ENCODE assay signal across 18 mouse cellular contexts in genomic region chr7:99214621-99215185, GRCm38 (mm10). TPM values are rescaled to one million over a fixed set of nuclear protein-coding genes. Genes with fewer than 3 reads are reported as not detected.
DNase-seq lines count a peak whose midpoint lies in the region; ATAC-seq and TF ChIP-seq lines count a peak whose summit lies in the region.
"Had no signal": no experiment of that assay in that cellular context is flagged by ENCODE, and none has a peak within 500 bp of the region (broad histone marks: within the 10 kb centered on the region; RNA-seq: fewer than 3 reads in every experiment).

No protein-coding gene starts in this region.

- H3K4me3 ChIP-seq in kidney, adult 2 months (ENCODE audit: insufficient read depth, low read depth, low read length) = no peak overlapping the region
- no peak overlapping the region for H3K4me3 ChIP-seq in kidney, embryonic 15.5 days (replicated peaks)
- peak overlapping the region; percentile 12; the same call in 1 of the 2 replicates for H3K4me3 ChIP-seq in small intestine, adult 2 months (ENCODE audit: low read depth, low read length)
- H3K4me3 ChIP-seq: limb, embryonic 15.5 days had no signal

- no peak overlapping the region for H3K4me2 ChIP-seq in kidney, embryonic 15.5 days
- H3K4me2 ChIP-seq: limb, embryonic 15.5 days; lung, embryonic 14.5 days had no signal

- no peaks in the 10 kb centered on the region for H3K27me3 ChIP-seq in kidney, adult 2 months (replicated peaks; ENCODE audit: control insufficient read depth, insufficient read depth, low read length)
- no peaks in the 10 kb centered on the region for H3K27me3 ChIP-seq in kidney, embryonic 15.5 days
- no peaks in the 10 kb centered on the region for H3K27me3 ChIP-seq in small intestine, adult 2 months (ENCODE audit: control insufficient read depth, insufficient read depth, low read length)
- H3K27me3 ChIP-seq: limb, embryonic 15.5 days had no signal

- no peak for TF ChIP-seq CTCF in kidney, adult 2 months (conservative IDR thresholded peaks at IDR 0.05; ENCODE audit: insufficient read depth, insufficient read length, low read depth, low read length)
- TF ChIP-seq CTCF in small intestine, adult 2 months (IDR thresholded peaks at IDR 0.05; ENCODE audit: extremely low read depth, insufficient read length, insufficient replicate concordance, low read depth, low read length) = no peak

- no peaks in the 10 kb centered on the region for H3K36me3 ChIP-seq in kidney, adult 2 months (ENCODE audit: control insufficient read depth, insufficient read depth, low read length)
- H3K36me3 ChIP-seq in kidney, embryonic 15.5 days = no peaks in the 10 kb centered on the region
- H3K36me3 ChIP-seq in small intestine, adult 2 months (ENCODE audit: control insufficient read depth, insufficient read depth, low read length) = peaks cover 12% of the 10 kb centered on the region
- H3K36me3 ChIP-seq: limb, embryonic 15.5 days had no signal

- ATAC-seq in kidney, embryonic 15.5 days (replicated peaks; ENCODE audit: low FRiP score) = no peak
- peak; percentile 47; the same call in 1 of the 2 replicates for ATAC-seq in erythroblast, adult 5-6 weeks (replicated peaks; ENCODE audit: low FRiP score, poor library complexity, severe bottlenecking)
- ATAC-seq: activated CD4-positive, CD25-positive, alpha-beta regulatory T cell, adult 4 months; forebrain, embryonic 16.5 days; hindbrain, embryonic 16.5 days had no signal

- TF ChIP-seq POLR2A in kidney, adult 2 months (IDR thresholded peaks at IDR 0.05; ENCODE audit: low read depth, low read length) = no peak
- 0 out of 2 replicates have a peak, but pooled peaks have one; percentile 15 for TF ChIP-seq POLR2A in small intestine, adult 2 months (IDR thresholded peaks at IDR 0.05; ENCODE audit: low read depth, low read length)

- no peak overlapping the region; the same call in 1 of the 2 replicates for H3K27ac ChIP-seq in kidney, adult 2 months (ENCODE audit: insufficient read depth, low read depth, low read length)
- H3K27ac ChIP-seq in kidney, embryonic 15.5 days = no peak overlapping the region
- peak overlapping the region; percentile 96 for H3K27ac ChIP-seq in small intestine, adult 2 months (ENCODE audit: insufficient read depth, low read depth, low read length)
- H3K27ac ChIP-seq: limb, embryonic 15.5 days had no signal

- H3K9ac ChIP-seq in kidney, embryonic 15.5 days = no peak overlapping the region
- H3K9ac ChIP-seq: limb, embryonic 15.5 days; lung, embryonic 14.5 days had no signal

- 59% methylated on average over 10 of the region's 10 CpGs for WGBS in kidney, adult 2 months
- WGBS in kidney, embryonic 15.5 days = 79% methylated on average over 10 of the region's 10 CpGs
- 42% methylated on average over 10 of the region's 10 CpGs for WGBS in small intestine, adult 2 months

- peak; percentile 80 for DNase-seq in kidney, adult 2 months
- DNase-seq in kidney, adult 9 months = peak; percentile 82
- DNase-seq in right cerebral cortex, postnatal 14 days = no peak
- DNase-seq in lung, postnatal 4 days = no peak
- DNase-seq: cerebellum, postnatal 10 days; embryo, embryonic 11 days; thymus, postnatal 14 days had no signal

- peaks cover 11% of the 10 kb centered on the region; the same call in 1 of the 2 replicates for H3K4me1 ChIP-seq in kidney, adult 2 months (ENCODE audit: control insufficient read depth, insufficient read depth, low read length)
- H3K4me1 ChIP-seq in kidney, embryonic 15.5 days = peaks cover 3% of the 10 kb centered on the region; the same call in 1 of the 2 replicates
- peaks cover 37% of the 10 kb centered on the region for H3K4me1 ChIP-seq in small intestine, adult 2 months (ENCODE audit: control insufficient read depth, insufficient read depth, insufficient read length, low read length)

- H3K9me3 ChIP-seq in kidney, embryonic 15.5 days (replicated peaks) = no peaks in the 10 kb centered on the region
- H3K9me3 ChIP-seq: limb, embryonic 15.5 days had no signal

RNA-seq across cellular contexts. Expression of gene Mogat2, which starts 23.7 kb away (rescaled TPM):
- polyA plus RNA-seq in kidney, adult 2 months (2012; rRNA removed) = 29.6 and 29.7 TPM in 2 replicates
- 6.6 and 7.7 TPM in 2 replicates for polyA plus RNA-seq in kidney, embryonic 15.5 days (2015; fragmentation: Nextera tagmentation; extraction: Ambion mirVana)
- 1.7 and 8.2 TPM in 2 replicates for total RNA-seq in erythroblast, adult 5-6 weeks (2015; ENCODE audit: low replicate concordance)
- total RNA-seq in erythroblast, adult 5-6 weeks (2017; ENCODE audit: low replicate concordance) = 3.0 and 3.6 TPM in 2 replicates
- 377 and 652 TPM in 2 replicates for polyA plus RNA-seq in small intestine, adult 2 months (2012; rRNA removed)
- total RNA-seq: gastrocnemius, postnatal 36 days; heart, postnatal 14 days; layer of hippocampus, adult 8-10 months had no signal
- polyA plus RNA-seq: activated CD4-positive, CD25-positive, alpha-beta regulatory T cell, adult 4 months had no signal

RNA-seq across cellular contexts. Expression of gene Dgat2, which starts 32.2 kb away (rescaled TPM):
- polyA plus RNA-seq in kidney, adult 2 months (2012; rRNA removed) = 286 and 363 TPM in 2 replicates
- 29.0 and 31.2 TPM in 2 replicates for polyA plus RNA-seq in kidney, embryonic 15.5 days (2015; fragmentation: Nextera tagmentation; extraction: Ambion mirVana)
- 4.2 and 7.7 TPM in 2 replicates for total RNA-seq in erythroblast, adult 5-6 weeks (2015; ENCODE audit: low replicate concordance)
- 5.3 and 7.1 TPM in 2 replicates for total RNA-seq in erythroblast, adult 5-6 weeks (2017; ENCODE audit: low replicate concordance)
- polyA plus RNA-seq in small intestine, adult 2 months (2012; rRNA removed) = 159 and 234 TPM in 2 replicates

RNA-seq across cellular contexts. Expression of gene Map6, which starts 52.5 kb away (rescaled TPM):
- 1.8 and 2.4 TPM in 2 replicates for polyA plus RNA-seq in kidney, adult 2 months (2012; rRNA removed)
- polyA plus RNA-seq in kidney, embryonic 15.5 days (2015; fragmentation: Nextera tagmentation; extraction: Ambion mirVana) = 2.1 and 4.2 TPM in 2 replicates
- 0.19 TPM in 1 of 2 replicates, not detected in the other for total RNA-seq in erythroblast, adult 5-6 weeks (2015; ENCODE audit: low replicate concordance)
- 0.34 TPM in 1 of 2 replicates, not detected in the other for total RNA-seq in erythroblast, adult 5-6 weeks (2017; ENCODE audit: low replicate concordance)
- polyA plus RNA-seq in small intestine, adult 2 months (2012; rRNA removed) = 1.1 and 1.2 TPM in 2 replicates

Comparison
In these comparisons a context has a peak if more than half of its experiments do, and no peak if none do; other contexts are left out.
1. DNase-seq: peak in kidney, adult 2 months (single experiment) and kidney, adult 9 months (single experiment); none in right cerebral cortex, postnatal 14 days (single experiment) and lung, postnatal 4 days (0 of 2).
2. RNA of gene Mogat2, which starts 23.7 kb away (polyA plus RNA-seq): 377 to 652 TPM in small intestine, adult 2 months; 29.6 to 29.7 TPM in kidney, adult 2 months and 6.6 to 7.7 TPM in kidney, embryonic 15.5 days; every median in the first group is over 10 times any median in the second.